Mouse (Mus musculus): ENCODE results near the gene Relt. TPM values are rescaled to one million over a fixed set of nuclear protein-coding genes. Genes with fewer than 3 reads are reported as not detected.
A peak's percentile ranks its signal among the peaks of the same experiment; 100 is the strongest.

Relt gene
- polyA plus RNA-seq, 1 experiment from 2014 or later: 4.4 TPM

DNA sequence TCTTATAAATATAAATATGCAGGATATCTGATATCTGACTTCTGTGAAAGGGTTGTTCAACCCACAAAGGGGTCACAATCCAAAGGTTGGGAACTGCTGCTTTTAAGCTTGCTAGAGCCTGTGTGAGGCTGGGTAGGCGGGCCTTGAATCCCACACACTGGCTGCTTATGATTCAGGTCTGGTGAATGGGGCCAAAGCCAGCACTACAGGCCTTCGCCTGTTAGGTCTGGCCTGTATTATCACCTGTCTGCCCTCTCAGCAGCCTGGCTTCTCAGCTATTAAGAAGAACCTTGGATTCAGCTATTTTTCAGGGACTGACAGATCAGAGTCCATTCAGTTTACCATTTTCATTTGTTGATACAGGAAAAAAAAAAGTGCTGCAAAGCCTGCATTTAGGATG, 57.9 kb downstream of the Relt start:
- Histone ChIP-seq H3K4me1 (0 out of 2 replicates have a peak, but pooled peaks cover 2% of the 10 kb centered on the region), H3K27me3 (ENCODE audit: insufficient read depth, poor library complexity, severe bottlenecking) (no peaks in the 10 kb centered on the region), H3K4me3 (no peak overlapping the region), H3K9me3 (no peaks in the 10 kb centered on the region), H3K27ac (no peak overlapping the region), H3K36me3 (no peaks in the 10 kb centered on the region)
- DNase-seq (ENCODE audit: low spot score): no peak
- 74% methylated on average over 2 of the region's 2 CpGs for WGBS

DNA sequence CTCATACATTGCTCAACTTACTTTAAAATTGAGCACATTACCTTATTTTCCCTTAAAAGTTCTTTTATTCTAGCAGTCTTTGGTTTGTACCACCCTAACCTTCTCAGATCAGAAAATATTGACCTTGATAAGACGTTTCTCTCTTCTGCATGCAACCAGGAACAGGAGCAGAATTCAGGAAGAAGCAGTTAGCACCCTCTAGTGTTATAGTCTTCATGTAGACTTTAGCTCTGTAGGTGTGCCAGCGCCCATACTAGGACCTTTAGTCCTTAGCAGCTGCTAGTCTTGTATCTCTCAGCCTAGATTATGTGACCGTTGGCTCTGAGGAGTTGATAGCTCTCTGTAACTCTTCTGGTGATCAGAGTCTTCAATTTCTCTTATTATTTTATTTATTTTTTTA, 64.4 kb downstream of the Relt start:
- H3K36me3 ChIP-seq: no peaks in the 10 kb centered on the region
- no peak overlapping the region for H3K4me3 ChIP-seq
- H3K9me3 ChIP-seq: no peaks in the 10 kb centered on the region
- DNase-seq (ENCODE audit: low spot score): no peak
- H3K4me1 ChIP-seq: 0 out of 2 replicates have a peak, but pooled peaks cover 3% of the 10 kb centered on the region
- H3K27ac ChIP-seq: no peak overlapping the region
- WGBS: 41% methylated on average over 3 of the region's 3 CpGs
- H3K27me3 ChIP-seq (ENCODE audit: insufficient read depth, poor library complexity, severe bottlenecking): no peaks in the 10 kb centered on the region

Small RNA genes within 50 kb of the gene (microRNA-seq; reads per million reads assigned to microRNA genes)
- 367 reads per million, percentile 67 among the genes with 10 or more reads in this experiment for gene Mir3102

Other genes starting within 250 kb of the Relt start
- gene Plekhb1, start 201.0 kb downstream of the Relt start, polyA plus RNA-seq (2016; fragmentation: Nextera tagmentation; extraction: Ambion mirVana): 1.6 and 2.4 TPM in 2 replicates
- 29.4 and 35.4 TPM in 2 replicates for gene Fam168a, start 156.8 kb downstream of the Relt start, polyA plus RNA-seq (2016; fragmentation: Nextera tagmentation; extraction: Ambion mirVana)
- gene Arhgef17, start 68.7 kb upstream of the Relt start, polyA plus RNA-seq (2016; fragmentation: Nextera tagmentation; extraction: Ambion mirVana): 7.9 and 10.1 TPM in 2 replicates
- gene P2ry6, start 111.2 kb upstream of the Relt start, polyA plus RNA-seq (2016; fragmentation: Nextera tagmentation; extraction: Ambion mirVana): 0.97 and 1.2 TPM in 2 replicates
- 1.0 and 1.1 TPM in 2 replicates for gene P2ry2, start 149.4 kb upstream of the Relt start, polyA plus RNA-seq (2016; fragmentation: Nextera tagmentation; extraction: Ambion mirVana)
- gene Fchsd2, start 229.4 kb upstream of the Relt start, polyA plus RNA-seq (2016; fragmentation: Nextera tagmentation; extraction: Ambion mirVana): 14.2 and 17.3 TPM in 2 replicates

All from heart, embryonic 10.5 days (tissue).